Mouse (Mus musculus) liver, adult 2 months (tissue): ENCODE measurements around the gene Rab9. TPM values are rescaled to one million over a fixed set of nuclear protein-coding genes. Genes with fewer than 3 reads are reported as not detected.

Source experiments
- DNase-seq: peaks from one replicate; pipeline ENCODE4 v3.0.0-alpha.2; 2011; ENCODE audit warnings: low read depth, low spot score; ENCODE audit errors: extremely low read depth
- H3K27ac ChIP-seq: fragments of 200-500 bp; replicated peaks from 2 replicates; pipeline ENCODE4 v1.5.1; 2012; ENCODE audit warnings: low read depth, mild to moderate bottlenecking, control low read depth, inconsistent platforms, low read length; ENCODE audit not compliant: insufficient read depth
- H3K27me3 ChIP-seq: fragments of 200-500 bp; 2 replicates; pipeline ENCODE4 v1.6.1; 2012; ENCODE audit warnings: mild to moderate bottlenecking, moderate library complexity, low read length, inconsistent platforms; ENCODE audit not compliant: control insufficient read depth, insufficient read depth
- H3K36me3 ChIP-seq: fragments of 200-500 bp; 2 replicates; pipeline ENCODE4 v1.6.1; 2012; ENCODE audit warnings: low read length, inconsistent platforms; ENCODE audit not compliant: control insufficient read depth, insufficient read depth
- H3K4me1 ChIP-seq: fragments of 200-500 bp; 2 replicates; pipeline ENCODE4 v1.6.1; 2011; ENCODE audit warnings: low read length; ENCODE audit not compliant: control insufficient read depth, insufficient read depth
- H3K4me3 ChIP-seq: fragments of 200-500 bp; 2 replicates; pipeline ENCODE4 v1.5.1; 2011; ENCODE audit warnings: low read depth, mild to moderate bottlenecking, control low read depth, low read length, moderate library complexity; ENCODE audit not compliant: insufficient read depth
- H3K79me2 ChIP-seq: fragments of 200-500 bp; 2 replicates; pipeline ENCODE4 v1.6.1; 2012; ENCODE audit warnings: inconsistent platforms, mild to moderate bottlenecking, low read length, moderate library complexity; ENCODE audit not compliant: control insufficient read depth, insufficient read depth
- H3K9ac ChIP-seq: fragments of 200-500 bp; 2 replicates; pipeline ENCODE4 v1.6.1; 2012; ENCODE audit warnings: low read depth, mild to moderate bottlenecking, control low read depth, inconsistent platforms, low read length
- CTCF ChIP-seq: fragments of 200-500 bp; IDR thresholded peaks from 2 replicates; pipeline ENCODE4 v1.5.1; 2011; ENCODE audit warnings: low read depth, low read length, control low read depth
- POLR2A ChIP-seq: fragments of 200-500 bp; IDR thresholded peaks from 2 replicates; pipeline ENCODE4 v1.6.1; 2011; ENCODE audit warnings: low read length, control low read depth; ENCODE audit not compliant: insufficient read depth; ENCODE audit errors: extremely low read depth
- WGBS: fragments of 180-500 bp; shearing (Covaris S2); methylation state at CpG from one replicate; pipeline ENCODE4 v1.1.7; 2018; 5-methylcytosine and 5-hydroxymethylcytosine counted together
- polyA plus RNA-seq: library from polyadenylated mRNA; depleted of rRNA; stranded (reverse); fragments of >200 nt; gene quantifications from 2 replicates; pipeline ENCODE4 v1.2.3, GENCODE M21; 2012; rRNA removed
- total RNA-seq: library from RNA; depleted of rRNA; stranded (reverse); fragments of >200 nt; gene quantifications from 2 replicates; pipeline ENCODE4 v1.2.3, GENCODE M21; 2014; rRNA removed

The Rab9 gene
- total RNA-seq (63.4 and 65.5 TPM in 2 replicates), polyA plus RNA-seq (11.6 and 13.0 TPM in 2 replicates)

DNA sequence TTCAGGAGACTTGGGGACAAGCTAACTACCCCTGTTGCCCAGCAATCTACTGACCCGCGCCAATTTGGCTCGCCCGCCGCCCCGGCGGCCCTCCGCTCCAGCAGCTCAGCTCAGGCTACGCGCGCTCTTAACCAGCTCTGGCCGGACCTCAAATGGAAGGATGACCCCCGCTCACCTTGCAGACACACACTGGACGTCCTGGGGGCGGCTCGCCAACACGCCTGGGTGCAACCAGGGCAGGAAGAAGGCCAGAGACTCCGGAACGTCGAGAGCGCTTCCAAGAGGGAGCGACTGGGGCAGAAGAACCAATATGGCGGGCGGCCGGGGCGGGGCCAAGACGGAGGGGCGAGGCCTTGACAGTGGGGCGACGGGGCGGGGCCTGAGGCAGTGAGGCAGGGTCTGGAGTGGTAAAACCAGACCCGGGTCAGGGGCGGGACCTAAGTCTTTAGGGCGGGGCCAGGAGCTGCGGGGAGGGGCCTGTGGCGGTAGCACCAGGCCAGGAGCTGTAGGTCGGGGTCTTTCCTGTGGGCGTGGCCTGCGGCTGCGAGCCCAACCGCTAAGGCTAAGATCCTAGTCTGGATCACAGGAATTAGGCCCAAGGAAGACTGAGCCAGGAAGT is at the start of gene Rab9:
Rab9 (minus strand) TSS at position 503 of the 619 bp plus-strand sequence.
- Histone ChIP-seq H3K9ac (peak within 1 kb of the TSS; percentile 89), H3K79me2 (peaks cover 14% of the 10 kb centered on the region; the same call in 1 of the 2 replicates), H3K4me3 (peak within 1 kb of the TSS; percentile 96), H3K27ac (peak within 1 kb of the TSS; percentile 94), H3K4me1 (peaks cover 17% of the 10 kb centered on the region), H3K27me3 (no peaks in the 10 kb centered on the region), H3K36me3 (peaks cover 14% of the 10 kb centered on the region; the same call in 1 of the 2 replicates)
- WGBS = under 1% methylated on average over 40 of the region's 41 CpGs
- TF ChIP-seq CTCF (no peak), POLR2A (peak; percentile 60; the same call in 1 of the 2 replicates)
- DNase-seq = peak; percentile 72

DNA sequence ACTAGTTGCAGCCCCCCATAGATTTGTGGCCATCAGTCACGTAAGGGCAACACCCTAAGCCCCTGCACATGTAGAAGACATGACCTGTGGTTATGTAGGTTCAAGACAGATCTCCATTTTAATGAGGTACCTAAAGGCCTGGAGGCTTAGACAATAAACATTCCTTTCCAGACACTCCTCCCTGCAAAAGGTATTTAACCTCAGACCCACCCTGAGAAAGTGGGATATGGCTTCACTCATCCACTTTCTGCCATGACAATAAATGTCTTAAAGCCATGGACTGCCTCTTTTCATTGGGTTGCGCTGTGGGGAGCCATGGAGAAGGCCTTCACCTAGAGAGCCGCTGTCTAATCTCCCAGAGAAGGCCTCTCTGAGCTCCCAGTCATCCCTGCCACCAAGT is 48.5 kb upstream of the Rab9 start:
- Histone ChIP-seq H3K4me1 (no peaks in the 10 kb centered on the region), H3K27me3 (no peaks in the 10 kb centered on the region), H3K27ac (no peak overlapping the region), H3K4me3 (no peak overlapping the region), H3K79me2 (no peaks in the 10 kb centered on the region), H3K9ac (no peak overlapping the region), H3K36me3 (no peaks in the 10 kb centered on the region)
- WGBS = 98% methylated on average over 3 of the region's 3 CpGs
- TF ChIP-seq CTCF = no peak
- TF ChIP-seq POLR2A = no peak
- no peak for DNase-seq

GRCm38 (mm10) chrX:166525637-166526315 is 46.1 kb upstream of the Rab9 start:
- Histone ChIP-seq H3K79me2 (no peaks in the 10 kb centered on the region), H3K9ac (no peak overlapping the region), H3K4me3 (no peak overlapping the region), H3K4me1 (no peaks in the 10 kb centered on the region), H3K27me3 (no peaks in the 10 kb centered on the region), H3K27ac (no peak overlapping the region), H3K36me3 (no peaks in the 10 kb centered on the region)
- no peak for DNase-seq
- TF ChIP-seq POLR2A (no peak), CTCF (no peak)
- 71% methylated on average over 2 of the region's 2 CpGs for WGBS

GRCm38 (mm10) chrX:166520782-166521181 is 41.1 kb upstream of the Rab9 start:
- H3K4me3 ChIP-seq = no peak overlapping the region
- WGBS = 79% methylated on average over 5 of the region's 5 CpGs
- TF ChIP-seq CTCF = no peak
- no peak for TF ChIP-seq POLR2A
- no peaks in the 10 kb centered on the region for H3K79me2 ChIP-seq
- DNase-seq = no peak
- no peak overlapping the region for H3K27ac ChIP-seq
- H3K4me1 ChIP-seq = no peaks in the 10 kb centered on the region
- no peaks in the 10 kb centered on the region for H3K36me3 ChIP-seq
- no peak overlapping the region for H3K9ac ChIP-seq
- no peaks in the 10 kb centered on the region for H3K27me3 ChIP-seq

GRCm38 (mm10) chrX:166518345-166518744 is 38.7 kb upstream of the Rab9 start, which contains the start of gene Tceanc:
Gene Tceanc, minus strand, starts transcription at chrX:166518567.
- 85% methylated on average over 16 of the region's 16 CpGs for WGBS
- DNase-seq = no peak
- H3K4me1 ChIP-seq = no peaks in the 10 kb centered on the region
- H3K36me3 ChIP-seq = no peaks in the 10 kb centered on the region
- H3K4me3 ChIP-seq = no peak within 1 kb of the TSS
- no peak within 1 kb of the TSS for H3K9ac ChIP-seq
- no peak within 1 kb of the TSS for H3K27ac ChIP-seq
- H3K79me2 ChIP-seq = no peaks in the 10 kb centered on the region
- no peaks in the 10 kb centered on the region for H3K27me3 ChIP-seq
- TF ChIP-seq CTCF (no peak), POLR2A (no peak)

GRCm38 (mm10) chrX:166516631-166517030 is 37.0 kb upstream of the Rab9 start:
- H3K4me1 ChIP-seq = no peaks in the 10 kb centered on the region
- no peak for DNase-seq
- H3K36me3 ChIP-seq = no peaks in the 10 kb centered on the region
- no peaks in the 10 kb centered on the region for H3K79me2 ChIP-seq
- no peaks in the 10 kb centered on the region for H3K27me3 ChIP-seq
- WGBS = 94% methylated on average over 1 of the region's 1 CpGs
- TF ChIP-seq POLR2A (no peak), CTCF (no peak)
- no peak overlapping the region for H3K4me3 ChIP-seq
- H3K27ac ChIP-seq = no peak overlapping the region
- H3K9ac ChIP-seq = no peak overlapping the region
